Mouse (Mus musculus): ENCODE measurements around the gene Kcnk3. TPM values are rescaled to one million over a fixed set of nuclear protein-coding genes. Genes with fewer than 3 reads are reported as not detected.

Kcnk3 gene
- polyA plus RNA-seq, 1 experiment from 2014 or later = 13.5 TPM

DNA sequence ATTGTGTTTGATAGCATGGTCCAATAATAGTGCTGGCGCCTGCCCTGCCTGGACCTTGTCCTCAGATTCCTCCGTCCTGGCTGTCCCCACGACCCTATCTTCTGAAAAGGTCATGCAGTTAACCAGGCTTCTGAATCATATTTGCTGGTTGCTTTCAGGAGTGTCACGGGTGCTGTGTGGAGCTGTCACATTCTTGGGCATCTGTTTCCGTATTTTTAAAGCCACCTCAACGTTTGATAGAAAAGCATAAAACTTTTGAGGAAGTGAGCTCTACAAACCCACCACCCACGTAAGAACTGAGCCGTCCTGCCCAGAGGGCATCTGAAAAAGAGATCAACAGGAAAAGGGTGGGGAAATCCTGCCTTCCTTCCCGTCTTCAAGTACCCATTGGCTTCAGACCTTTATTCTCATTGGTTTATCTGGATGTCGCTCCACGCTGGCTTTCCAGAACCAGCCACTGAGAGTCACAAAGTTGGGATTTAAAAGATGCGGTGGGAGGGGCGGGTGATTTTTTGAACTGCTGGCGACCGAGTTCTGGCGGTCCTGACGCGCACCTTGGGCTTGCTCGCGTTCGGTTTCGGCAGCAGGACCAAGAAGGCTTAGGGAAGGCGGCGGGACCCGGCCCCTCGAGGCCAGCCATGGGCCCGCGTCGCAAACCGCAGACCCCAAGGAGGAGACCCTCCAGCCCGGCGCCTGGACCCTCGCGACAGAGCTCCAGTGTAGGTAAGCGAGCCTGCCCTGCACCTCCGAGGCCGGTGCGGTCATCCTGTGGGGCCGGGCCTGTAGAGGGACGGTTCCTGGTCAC is 78.6 kb downstream of the Kcnk3 start, which contains the start of gene Cenpa:
Gene Cenpa (plus strand): TSS at position 387 of the 805 bp plus-strand sequence.
- under 1% methylated on average over 40 of the region's 40 CpGs for WGBS
- H3K27me3 ChIP-seq (replicated peaks) = no peaks in the 10 kb centered on the region
- peak within 1 kb of the TSS; percentile 80 for H3K27ac ChIP-seq
- H3K4me2 ChIP-seq = peak within 1 kb of the TSS; percentile 65
- H3K36me3 ChIP-seq = peaks cover 6% of the 10 kb centered on the region; the same call in 1 of the 2 replicates
- H3K4me1 ChIP-seq = 0 out of 2 replicates have a peak, but pooled peaks cover 10% of the 10 kb centered on the region
- ATAC-seq (ENCODE audit: insufficient read depth, low FRiP score, low read depth) = peak; percentile 96
- H3K4me3 ChIP-seq (replicated peaks) = peak within 1 kb of the TSS; percentile 88
- H3K9ac ChIP-seq = peak within 1 kb of the TSS; percentile 87
- no peaks in the 10 kb centered on the region for H3K9me3 ChIP-seq

DNA sequence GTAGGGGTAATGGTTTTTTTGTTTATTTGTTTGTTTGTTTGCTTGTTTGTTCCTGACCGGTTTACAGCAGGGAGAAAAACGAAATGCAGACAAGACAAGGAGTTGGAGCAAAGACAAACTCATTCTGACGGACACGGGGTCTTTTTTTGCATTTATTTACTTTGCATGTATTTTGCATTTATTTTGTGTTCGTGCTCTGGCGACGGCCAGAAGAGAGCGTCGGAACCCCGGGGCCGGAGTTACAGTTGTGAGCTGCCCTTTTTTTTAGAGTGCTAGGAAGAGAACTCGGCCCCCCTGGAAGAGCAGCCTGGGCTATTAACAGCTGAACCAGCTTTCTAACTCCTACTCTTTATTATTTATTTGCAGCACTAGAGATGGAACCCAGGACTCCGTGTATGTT is 79.2 kb downstream of the Kcnk3 start:
- 0% methylated on average over 13 of the region's 13 CpGs for WGBS
- H3K9me3 ChIP-seq = no peaks in the 10 kb centered on the region
- no peaks in the 10 kb centered on the region for H3K27me3 ChIP-seq (replicated peaks)
- peak overlapping the region; percentile 87 for H3K9ac ChIP-seq
- H3K27ac ChIP-seq = peak overlapping the region; percentile 72
- peak overlapping the region; percentile 65 for H3K4me2 ChIP-seq
- ATAC-seq (ENCODE audit: insufficient read depth, low FRiP score, low read depth) = no peak
- peak overlapping the region; percentile 88 for H3K4me3 ChIP-seq (replicated peaks)
- 0 out of 2 replicates have a peak, but pooled peaks cover 10% of the 10 kb centered on the region for H3K4me1 ChIP-seq
- peaks cover 8% of the 10 kb centered on the region for H3K36me3 ChIP-seq

DNA sequence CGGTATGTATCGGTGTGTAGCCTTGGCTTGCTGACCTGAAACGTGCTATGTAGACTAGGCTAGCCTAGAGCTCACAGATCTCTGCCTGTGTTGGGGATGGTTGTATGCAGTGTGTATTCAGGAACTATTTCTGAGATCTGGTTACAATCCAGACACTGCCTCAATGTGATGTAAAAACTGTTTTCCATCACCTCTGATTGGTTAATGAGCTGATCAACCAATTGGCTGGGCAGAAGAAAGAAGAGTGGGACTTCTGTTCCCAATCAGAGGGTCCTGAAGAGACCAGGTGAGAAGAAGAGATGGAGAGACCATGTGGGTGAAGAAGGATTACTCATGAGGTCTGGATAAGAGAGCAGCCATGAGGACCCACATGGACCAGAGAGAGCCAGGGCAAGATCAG is 79.7 kb downstream of the Kcnk3 start:
- no peak overlapping the region for H3K27ac ChIP-seq
- peak overlapping the region; percentile 88 for H3K4me3 ChIP-seq (replicated peaks)
- peak overlapping the region; percentile 65 for H3K4me2 ChIP-seq
- no peaks in the 10 kb centered on the region for H3K9me3 ChIP-seq
- peaks cover 13% of the 10 kb centered on the region for H3K36me3 ChIP-seq
- H3K9ac ChIP-seq = peak overlapping the region; percentile 87
- H3K27me3 ChIP-seq (replicated peaks) = no peaks in the 10 kb centered on the region
- ATAC-seq (ENCODE audit: insufficient read depth, low FRiP score, low read depth) = no peak
- H3K4me1 ChIP-seq = 0 out of 2 replicates have a peak, but pooled peaks cover 10% of the 10 kb centered on the region
- WGBS = 6% methylated on average over 3 of the region's 3 CpGs

DNA sequence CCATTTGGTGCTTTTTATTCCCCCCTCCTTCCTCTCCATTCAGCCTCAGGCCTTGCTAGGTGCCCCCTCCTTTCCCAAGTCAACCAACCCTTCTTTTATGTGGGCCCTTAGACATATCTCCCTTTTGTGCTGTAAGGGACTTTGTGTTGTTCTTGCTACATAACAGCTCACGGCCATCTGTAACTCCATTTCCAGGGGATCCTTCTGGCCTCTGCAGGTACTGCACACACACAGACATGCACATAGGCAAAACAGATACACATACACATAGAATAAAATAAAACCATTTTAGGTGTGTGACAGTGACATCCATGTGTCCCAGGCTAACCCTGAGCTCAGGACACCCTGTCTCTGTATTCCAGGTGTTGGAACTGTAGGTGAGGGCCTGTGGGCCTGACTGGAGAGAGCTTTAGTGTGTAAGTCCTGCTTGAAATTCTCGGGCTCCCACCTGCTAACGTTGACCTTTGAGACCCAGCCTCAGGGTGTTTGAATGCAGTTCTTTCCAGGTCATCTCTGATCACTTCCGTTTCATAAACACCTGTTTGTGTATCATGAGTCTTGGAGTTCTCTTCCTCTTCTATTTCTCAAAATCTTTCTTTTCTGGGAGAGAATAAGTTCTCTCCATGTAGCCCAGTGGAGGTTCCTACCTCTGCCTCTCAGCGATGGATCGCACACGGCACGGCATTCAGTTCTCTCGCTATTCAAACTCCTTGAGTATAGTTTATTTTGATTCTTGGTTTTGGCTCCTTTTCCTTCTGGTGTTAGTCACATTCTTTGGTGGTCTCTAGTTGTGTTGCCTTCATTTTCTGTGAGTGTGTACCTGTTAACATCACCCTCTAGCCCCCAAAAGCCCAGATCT is 80.9 kb downstream of the Kcnk3 start:
- 0 out of 2 replicates have a peak, but pooled peaks cover 10% of the 10 kb centered on the region for H3K4me1 ChIP-seq
- H3K9me3 ChIP-seq = no peaks in the 10 kb centered on the region
- peak overlapping the region; percentile 88; the same call in 1 of the 2 replicates for H3K4me3 ChIP-seq (replicated peaks)
- 88% methylated on average over 9 of the region's 9 CpGs for whole genome bisulfite sequencing
- H3K27me3 ChIP-seq (replicated peaks) = no peaks in the 10 kb centered on the region
- no peak overlapping the region for H3K9ac ChIP-seq
- peaks cover 20% of the 10 kb centered on the region for H3K36me3 ChIP-seq
- peak overlapping the region; percentile 65 for H3K4me2 ChIP-seq
- no peak for ATAC-seq (ENCODE audit: insufficient read depth, low FRiP score, low read depth)
- no peak overlapping the region for H3K27ac ChIP-seq

DNA sequence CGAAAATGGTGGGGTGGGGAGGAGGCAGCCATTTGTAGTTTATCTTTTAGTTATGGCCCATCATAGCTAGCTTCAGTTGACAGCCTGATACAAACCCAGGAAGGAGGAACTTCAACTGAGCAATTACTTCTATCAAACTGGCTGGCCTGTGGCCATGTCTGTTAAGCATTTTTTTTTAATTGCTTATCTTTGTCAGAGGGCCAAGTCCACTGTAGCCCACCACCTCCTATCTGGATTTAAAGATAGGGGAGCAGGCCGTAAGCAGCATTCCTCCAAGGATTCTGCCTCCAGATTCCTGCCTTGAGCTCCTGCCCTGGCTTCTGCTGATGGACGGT is 81.5 kb downstream of the Kcnk3 start:
- no peak overlapping the region for H3K4me3 ChIP-seq (replicated peaks)
- no peak overlapping the region for H3K27ac ChIP-seq
- 0 out of 2 replicates have a peak, but pooled peaks cover 10% of the 10 kb centered on the region for H3K4me1 ChIP-seq
- H3K9ac ChIP-seq = no peak overlapping the region
- no peak for ATAC-seq (ENCODE audit: insufficient read depth, low FRiP score, low read depth)
- 83% methylated on average over 3 of the region's 3 CpGs for WGBS
- no peaks in the 10 kb centered on the region for H3K27me3 ChIP-seq (replicated peaks)
- H3K36me3 ChIP-seq = peaks cover 20% of the 10 kb centered on the region
- H3K9me3 ChIP-seq = no peaks in the 10 kb centered on the region
- no peak overlapping the region for H3K4me2 ChIP-seq

DNA sequence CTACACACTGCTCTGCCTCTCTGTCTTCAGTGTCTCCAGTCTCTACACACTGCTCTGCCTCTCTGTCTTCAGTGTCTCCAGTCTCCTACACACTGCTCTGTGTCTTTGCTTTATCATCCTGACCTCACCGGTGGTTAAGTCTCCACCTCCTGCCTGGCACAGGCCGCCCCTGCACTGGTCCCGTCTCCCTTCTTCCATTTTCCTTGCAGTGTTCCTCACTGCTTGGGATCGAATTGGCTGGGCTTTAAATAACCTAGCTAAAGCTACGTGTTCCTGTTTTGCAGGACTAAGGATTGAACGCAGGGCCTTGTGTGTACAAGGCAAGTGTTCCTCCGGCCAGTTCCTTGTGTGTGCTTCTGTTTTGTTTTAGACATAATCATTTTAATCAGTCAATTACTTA is 82.1 kb downstream of the Kcnk3 start:
- Histone ChIP-seq H3K36me3 (peaks cover 24% of the 10 kb centered on the region), H3K27me3 (replicated peaks) (no peaks in the 10 kb centered on the region), H3K4me2 (no peak overlapping the region), H3K4me3 (replicated peaks) (no peak overlapping the region), H3K9ac (no peak overlapping the region), H3K27ac (no peak overlapping the region), H3K4me1 (0 out of 2 replicates have a peak, but pooled peaks cover 10% of the 10 kb centered on the region), H3K9me3 (no peaks in the 10 kb centered on the region)
- WGBS = 87% methylated on average over 7 of the region's 7 CpGs
- ATAC-seq (ENCODE audit: insufficient read depth, low FRiP score, low read depth) = no peak

DNA sequence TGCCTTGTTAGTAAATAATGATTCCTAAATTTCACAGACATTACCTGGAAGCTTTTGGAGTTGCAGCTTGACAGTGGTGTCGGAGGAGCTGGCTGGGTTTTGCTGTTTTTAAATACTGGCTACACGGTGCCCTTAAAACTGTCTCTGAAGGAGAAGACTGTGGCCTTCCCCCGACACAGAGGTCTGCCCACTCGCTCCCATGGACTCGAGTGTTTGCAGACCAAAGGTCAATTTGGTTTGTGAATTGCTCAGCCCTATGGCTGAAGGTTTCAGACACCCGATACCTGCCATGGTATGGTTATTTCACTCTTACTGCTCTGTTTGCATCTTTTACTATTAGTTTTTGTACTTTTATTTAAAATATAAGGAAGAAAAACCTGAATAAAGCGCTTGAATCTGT is 86.0 kb downstream of the Kcnk3 start:
- no peaks in the 10 kb centered on the region for H3K9me3 ChIP-seq

More for the DNA sequence above, 86.0 kb downstream of the Kcnk3 start:
- Histone ChIP-seq H3K4me1 (0 out of 2 replicates have a peak, but pooled peaks cover 7% of the 10 kb centered on the region), H3K9ac (no peak overlapping the region), H3K4me2 (no peak overlapping the region), H3K4me3 (replicated peaks) (no peak overlapping the region), H3K36me3 (peaks cover 32% of the 10 kb centered on the region), H3K27ac (no peak overlapping the region), H3K27me3 (replicated peaks) (no peaks in the 10 kb centered on the region)
- 67% methylated on average over 7 of the region's 7 CpGs for WGBS
- ATAC-seq (ENCODE audit: insufficient read depth, low FRiP score, low read depth) = no peak

Small RNAs within 50 kb of the gene (microRNA-seq; reads per million reads assigned to microRNA genes)
- gene Mir5625 = not detected

Other genes starting within 250 kb of the Kcnk3 start
- gene Otof, start 126.2 kb upstream of the Kcnk3 start, polyA plus RNA-seq (2015; fragmentation: Nextera tagmentation; extraction: Ambion mirVana) = 0.37 and 0.40 TPM in 2 replicates
- gene 1700001C02Rik, start 122.1 kb upstream of the Kcnk3 start, polyA plus RNA-seq (2015; fragmentation: Nextera tagmentation; extraction: Ambion mirVana) = 0.27 TPM in 1 of 2 replicates, not detected in the other
- not detected in 2 replicates for gene Cib4, start 42.3 kb upstream of the Kcnk3 start, polyA plus RNA-seq (2015; fragmentation: Nextera tagmentation; extraction: Ambion mirVana)
- gene Slc35f6, start 59.8 kb downstream of the Kcnk3 start, polyA plus RNA-seq (2015; fragmentation: Nextera tagmentation; extraction: Ambion mirVana) = 26.8 and 27.9 TPM in 2 replicates
- gene Cenpa, start 78.6 kb downstream of the Kcnk3 start, polyA plus RNA-seq (2015; fragmentation: Nextera tagmentation; extraction: Ambion mirVana) = 218 TPM in 2 replicates
- gene Dpysl5, start 123.4 kb downstream of the Kcnk3 start, polyA plus RNA-seq (2015; fragmentation: Nextera tagmentation; extraction: Ambion mirVana) = 6.7 and 7.4 TPM in 2 replicates
- gene Mapre3, start 226.5 kb downstream of the Kcnk3 start, polyA plus RNA-seq (2015; fragmentation: Nextera tagmentation; extraction: Ambion mirVana) = 19.7 and 21.3 TPM in 2 replicates

All from stomach, embryonic 15.5 days (tissue).